Mouse (Mus musculus) C2C12 (cell line): Measurements from ENCODE around the gene Madd.

Experiments used
- CEBPB ChIP-seq: IDR thresholded peaks from one replicate; pipeline ENCODE4 v1.6.1; 2011; ENCODE audit warnings: low read depth, mild to moderate bottlenecking, control low read depth, moderate library complexity
- CTCF ChIP-seq: IDR thresholded peaks from one replicate; pipeline ENCODE4 v1.5.1; 2011; ENCODE audit not compliant: control insufficient read depth, insufficient read depth, insufficient read length
- MAX ChIP-seq: IDR thresholded peaks from one replicate; pipeline ENCODE4 v1.6.1; 2011; ENCODE audit warnings: mild to moderate bottlenecking, control low read depth
- MYOD1 ChIP-seq: IDR thresholded peaks from one replicate; pipeline ENCODE4 v1.6.1; 2011; ENCODE audit warnings: low read depth; ENCODE audit not compliant: control insufficient read depth, insufficient read length
- MYOG ChIP-seq: IDR thresholded peaks from one replicate; pipeline ENCODE4 v1.6.1; 2011; ENCODE audit not compliant: control insufficient read depth, insufficient read length; ENCODE audit errors: extremely low read depth
- USF1 ChIP-seq: IDR thresholded peaks from one replicate; pipeline ENCODE4 v1.6.1; 2011; ENCODE audit warnings: low read depth, mild to moderate bottlenecking, control low read depth, moderate library complexity

DNA sequence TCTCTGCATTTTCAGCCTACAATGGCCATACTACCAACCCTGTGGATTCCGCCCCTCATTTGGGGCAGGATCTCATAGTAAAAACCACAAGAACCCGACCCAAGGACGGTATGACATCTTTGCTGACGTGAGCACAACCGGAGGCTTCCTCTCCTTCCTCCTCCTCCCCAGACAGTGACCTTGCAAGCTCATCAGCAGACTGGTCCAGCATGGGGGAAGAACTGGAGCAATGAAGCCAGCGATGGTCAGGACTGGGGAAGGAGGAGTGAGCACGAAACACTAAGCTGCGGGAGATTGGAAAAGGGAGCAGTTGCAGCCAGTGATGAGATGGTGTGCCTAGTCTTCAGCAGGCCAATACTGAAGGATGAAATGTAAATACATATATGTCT, 1.6 kb downstream of the Madd start:
- TF ChIP-seq CTCF (no peak), MAX (no peak), CEBPB (no peak), MYOD1 (no peak), USF1 (no peak), MYOG (no peak)
